Mouse (Mus musculus): ENCODE results near the gene Psen1. TPM values are rescaled to one million over a fixed set of nuclear protein-coding genes. Genes with fewer than 3 reads are reported as not detected.

Psen1 gene
- polyA plus RNA-seq, 1 experiment from 2014 or later, result 64.7 TPM

GRCm38 (mm10) chr12:83762706-83763105 lies 74.8 kb downstream of the Psen1 start:
- no peaks in the 10 kb centered on the region for H3K27me3 ChIP-seq (ENCODE audit: control insufficient read depth, insufficient read depth, low read length)
- H3K9ac ChIP-seq (ENCODE audit: low read length), result no peak overlapping the region
- 29% methylated on average over 4 of the region's 4 CpGs for WGBS
- no peaks in the 10 kb centered on the region for H3K9me3 ChIP-seq (ENCODE audit: control insufficient read depth, low read length)
- no peak for ATAC-seq (ENCODE audit: low FRiP score, low TSS enrichment)
- no peak overlapping the region for H3K4me2 ChIP-seq (replicated peaks; ENCODE audit: low read depth)
- no peaks in the 10 kb centered on the region for H3K36me3 ChIP-seq (ENCODE audit: control insufficient read depth, insufficient read depth, low read length)
- no peak for TF ChIP-seq CTCF (IDR thresholded peaks at IDR 0.05; ENCODE audit: low read depth)
- TF ChIP-seq EP300 (optimal IDR thresholded peaks at IDR 0.05), result no peak
- no peak overlapping the region for H3K4me3 ChIP-seq (ENCODE audit: low read depth, low read length)
- peaks cover 3% of the 10 kb centered on the region; the same call in 1 of the 2 replicates for H3K4me1 ChIP-seq (replicated peaks; ENCODE audit: control insufficient read depth, insufficient read depth)
- no peak for DNase-seq (ENCODE audit: low spot score)
- H3K27ac ChIP-seq (replicated peaks), result 0 out of 2 replicates have a peak overlapping the region, but pooled peaks have one; percentile 24

- Histone ChIP-seq H3K4me1 (replicated peaks; ENCODE audit: control insufficient read depth, insufficient read depth) (peaks cover 3% of the 10 kb centered on the region; the same call in 1 of the 2 replicates), H3K4me2 (replicated peaks; ENCODE audit: low read depth) (peak within 1 kb of the TSS; percentile 75), H3K9ac (ENCODE audit: low read length) (peak within 1 kb of the TSS; percentile 57), H3K27me3 (ENCODE audit: control insufficient read depth, insufficient read depth, low read length) (no peaks in the 10 kb centered on the region), H3K27ac (replicated peaks) (peak within 1 kb of the TSS; percentile 71), H3K36me3 (ENCODE audit: control insufficient read depth, insufficient read depth, low read length) (no peaks in the 10 kb centered on the region), H3K9me3 (ENCODE audit: control insufficient read depth, low read length) (no peaks in the 10 kb centered on the region), H3K4me3 (ENCODE audit: low read depth, low read length) (peak within 1 kb of the TSS; percentile 36)
- WGBS, result 8% methylated on average over 28 of the region's 31 CpGs
- peak; percentile 53 for ATAC-seq (ENCODE audit: low FRiP score, low TSS enrichment)
- DNase-seq (ENCODE audit: low spot score), result peak; percentile 61
- TF ChIP-seq EP300 (optimal IDR thresholded peaks at IDR 0.05) (no peak), CTCF (IDR thresholded peaks at IDR 0.05; ENCODE audit: low read depth) (no peak)
These were observed 75.5 kb downstream of the Psen1 start, which contains the start of gene Papln for GRCm38 (mm10) chr12:83763311-83764043. TSS of gene Papln (plus strand) at chr12:83763634.

GRCm38 (mm10) chr12:83764044-83764365 lies 76.1 kb downstream of the Psen1 start:
- Histone ChIP-seq H3K27ac (replicated peaks) (peak overlapping the region; percentile 71), H3K9ac (ENCODE audit: low read length) (peak overlapping the region; percentile 57), H3K27me3 (ENCODE audit: control insufficient read depth, insufficient read depth, low read length) (no peaks in the 10 kb centered on the region), H3K9me3 (ENCODE audit: control insufficient read depth, low read length) (no peaks in the 10 kb centered on the region), H3K36me3 (ENCODE audit: control insufficient read depth, insufficient read depth, low read length) (no peaks in the 10 kb centered on the region), H3K4me1 (replicated peaks; ENCODE audit: control insufficient read depth, insufficient read depth) (peaks cover 3% of the 10 kb centered on the region; the same call in 1 of the 2 replicates), H3K4me3 (ENCODE audit: low read depth, low read length) (peak overlapping the region; percentile 36), H3K4me2 (replicated peaks; ENCODE audit: low read depth) (peak overlapping the region; percentile 75)
- ATAC-seq (ENCODE audit: low FRiP score, low TSS enrichment) (peak; percentile 47), DNase-seq (ENCODE audit: low spot score) (peak; percentile 62)
- no peak for TF ChIP-seq CTCF (IDR thresholded peaks at IDR 0.05; ENCODE audit: low read depth)
- no peak for TF ChIP-seq EP300 (optimal IDR thresholded peaks at IDR 0.05)
- WGBS, result 7% methylated on average over 14 of the region's 14 CpGs

GRCm38 (mm10) chr12:83764519-83764918 lies 76.6 kb downstream of the Psen1 start:
- DNase-seq (ENCODE audit: low spot score) (no peak), ATAC-seq (ENCODE audit: low FRiP score, low TSS enrichment) (peak; percentile 31; the same call in 1 of the 2 replicates)
- no peak overlapping the region for H3K9ac ChIP-seq (ENCODE audit: low read length)
- peak overlapping the region; percentile 75 for H3K4me2 ChIP-seq (replicated peaks; ENCODE audit: low read depth)
- TF ChIP-seq EP300 (optimal IDR thresholded peaks at IDR 0.05) (no peak), CTCF (IDR thresholded peaks at IDR 0.05; ENCODE audit: low read depth) (no peak)
- peak overlapping the region; percentile 36; the same call in 1 of the 2 replicates for H3K4me3 ChIP-seq (ENCODE audit: low read depth, low read length)
- 53% methylated on average over 10 of the region's 10 CpGs for WGBS
- no peaks in the 10 kb centered on the region for H3K36me3 ChIP-seq (ENCODE audit: control insufficient read depth, insufficient read depth, low read length)
- H3K4me1 ChIP-seq (replicated peaks; ENCODE audit: control insufficient read depth, insufficient read depth), result peaks cover 3% of the 10 kb centered on the region; the same call in 1 of the 2 replicates
- 0 out of 2 replicates have a peak overlapping the region, but pooled peaks have one; percentile 9 for H3K27ac ChIP-seq (replicated peaks)
- H3K27me3 ChIP-seq (ENCODE audit: control insufficient read depth, insufficient read depth, low read length), result no peaks in the 10 kb centered on the region
- H3K9me3 ChIP-seq (ENCODE audit: control insufficient read depth, low read length), result no peaks in the 10 kb centered on the region

GRCm38 (mm10) chr12:83765965-83766603 lies 78.1 kb downstream of the Psen1 start:
- Histone ChIP-seq H3K9me3 (ENCODE audit: control insufficient read depth, low read length) (no peaks in the 10 kb centered on the region), H3K4me2 (replicated peaks; ENCODE audit: low read depth) (no peak overlapping the region), H3K4me1 (replicated peaks; ENCODE audit: control insufficient read depth, insufficient read depth) (peaks cover 8% of the 10 kb centered on the region), H3K27ac (replicated peaks) (no peak overlapping the region), H3K4me3 (ENCODE audit: low read depth, low read length) (no peak overlapping the region), H3K36me3 (ENCODE audit: control insufficient read depth, insufficient read depth, low read length) (no peaks in the 10 kb centered on the region), H3K27me3 (ENCODE audit: control insufficient read depth, insufficient read depth, low read length) (no peaks in the 10 kb centered on the region), H3K9ac (ENCODE audit: low read length) (no peak overlapping the region)
- no peak for DNase-seq (ENCODE audit: low spot score)
- TF ChIP-seq EP300 (optimal IDR thresholded peaks at IDR 0.05) (no peak), CTCF (IDR thresholded peaks at IDR 0.05; ENCODE audit: low read depth) (no peak)
- 80% methylated on average over 13 of the region's 13 CpGs for WGBS
- no peak for ATAC-seq (ENCODE audit: low FRiP score, low TSS enrichment)

- WGBS, result 59% methylated on average over 8 of the region's 9 CpGs
- H3K9me3 ChIP-seq (ENCODE audit: control insufficient read depth, low read length), result no peaks in the 10 kb centered on the region
- peak; percentile 44 for DNase-seq (ENCODE audit: low spot score)
- H3K4me1 ChIP-seq (replicated peaks; ENCODE audit: control insufficient read depth, insufficient read depth), result peaks cover 8% of the 10 kb centered on the region
- H3K36me3 ChIP-seq (ENCODE audit: control insufficient read depth, insufficient read depth, low read length), result no peaks in the 10 kb centered on the region
- ATAC-seq (ENCODE audit: low FRiP score, low TSS enrichment), result peak; percentile 57
- H3K27ac ChIP-seq (replicated peaks), result peak overlapping the region; percentile 69
- H3K27me3 ChIP-seq (ENCODE audit: control insufficient read depth, insufficient read depth, low read length), result no peaks in the 10 kb centered on the region
- no peak overlapping the region for H3K9ac ChIP-seq (ENCODE audit: low read length)
- no peak overlapping the region for H3K4me2 ChIP-seq (replicated peaks; ENCODE audit: low read depth)
- TF ChIP-seq EP300 (optimal IDR thresholded peaks at IDR 0.05) (no peak), CTCF (IDR thresholded peaks at IDR 0.05; ENCODE audit: low read depth) (no peak)
- no peak overlapping the region for H3K4me3 ChIP-seq (ENCODE audit: low read depth, low read length)
These were observed 79.9 kb downstream of the Psen1 start for GRCm38 (mm10) chr12:83767833-83768232.

Measured in stomach, postnatal 0 days (tissue).